Mouse (Mus musculus) ovary, adult 10 weeks (tissue): Measurements from ENCODE around the gene Caskin1. TPM values are rescaled to one million over a fixed set of nuclear protein-coding genes. Genes with fewer than 3 reads are reported as not detected.

Experiments
- polyA plus RNA-seq: library from polyadenylated mRNA; stranded (reverse); fragments of 350-450 nt; fragmentation: Illumina TruSeq; extraction: RNeasy Lipid Tissue Mini Kit (QIAGEN cat#74804); gene quantifications from one replicate; pipeline ENCODE4 v1.2.3, GENCODE M21; 2014

Gene Caskin1
- polyA plus RNA-seq = 0.80 TPM

DNA sequence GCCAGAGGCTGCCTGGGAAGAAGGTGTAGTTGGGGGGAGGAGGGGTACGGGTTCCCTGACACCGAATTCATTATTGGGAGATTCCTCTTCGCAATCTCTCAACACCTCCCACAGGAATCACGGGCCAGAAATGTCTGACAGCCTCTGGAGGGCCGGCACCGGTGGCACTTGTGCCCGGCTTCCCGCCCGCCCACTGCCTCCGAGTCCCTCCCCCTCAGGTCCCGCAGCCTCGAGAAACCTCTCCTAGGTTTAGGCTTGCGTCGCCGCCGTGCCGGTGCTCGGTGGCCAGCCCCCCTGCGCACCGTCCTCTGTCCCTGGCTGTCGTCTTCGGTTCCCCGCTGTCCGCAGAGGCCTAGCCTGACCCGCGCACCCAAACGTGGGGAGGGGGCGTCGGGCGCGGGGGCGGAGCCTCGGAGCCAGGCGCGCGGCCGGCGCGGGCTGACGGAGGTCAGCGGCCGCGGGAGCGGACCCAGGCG lies at the start of gene Caskin1:
Caskin1 (plus strand) TSS at position 416 of the 476 bp plus-strand sequence.

DNA sequence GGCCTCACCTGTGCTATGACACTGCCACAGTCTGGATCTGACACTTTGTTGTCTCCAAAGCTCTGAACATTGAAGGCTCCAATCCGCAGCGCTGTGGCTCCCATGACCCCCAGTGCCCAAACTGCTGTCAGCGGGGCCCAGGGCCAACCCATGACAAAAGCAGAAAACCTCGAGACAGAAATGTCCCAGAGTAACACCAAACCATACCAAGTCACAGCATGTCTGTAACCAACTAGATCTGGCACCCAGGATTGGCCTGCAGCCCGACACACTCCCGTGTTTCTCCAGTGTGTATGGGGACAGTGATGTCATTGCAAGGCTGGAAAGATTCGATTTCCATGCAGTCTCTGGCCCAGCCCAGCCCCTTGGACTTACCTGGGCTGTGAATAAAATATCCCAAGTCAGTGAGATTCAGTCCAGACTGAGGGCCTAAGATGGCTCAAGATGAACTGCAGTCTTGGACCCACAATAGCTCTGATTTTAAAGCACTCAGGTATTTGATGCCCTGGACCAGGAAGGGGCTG lies 45.7 kb upstream of the Caskin1 start, which contains the start of gene Dnase1l2:
Dnase1l2 (minus strand) TSS at position 474 of the 524 bp plus-strand sequence.

DNA sequence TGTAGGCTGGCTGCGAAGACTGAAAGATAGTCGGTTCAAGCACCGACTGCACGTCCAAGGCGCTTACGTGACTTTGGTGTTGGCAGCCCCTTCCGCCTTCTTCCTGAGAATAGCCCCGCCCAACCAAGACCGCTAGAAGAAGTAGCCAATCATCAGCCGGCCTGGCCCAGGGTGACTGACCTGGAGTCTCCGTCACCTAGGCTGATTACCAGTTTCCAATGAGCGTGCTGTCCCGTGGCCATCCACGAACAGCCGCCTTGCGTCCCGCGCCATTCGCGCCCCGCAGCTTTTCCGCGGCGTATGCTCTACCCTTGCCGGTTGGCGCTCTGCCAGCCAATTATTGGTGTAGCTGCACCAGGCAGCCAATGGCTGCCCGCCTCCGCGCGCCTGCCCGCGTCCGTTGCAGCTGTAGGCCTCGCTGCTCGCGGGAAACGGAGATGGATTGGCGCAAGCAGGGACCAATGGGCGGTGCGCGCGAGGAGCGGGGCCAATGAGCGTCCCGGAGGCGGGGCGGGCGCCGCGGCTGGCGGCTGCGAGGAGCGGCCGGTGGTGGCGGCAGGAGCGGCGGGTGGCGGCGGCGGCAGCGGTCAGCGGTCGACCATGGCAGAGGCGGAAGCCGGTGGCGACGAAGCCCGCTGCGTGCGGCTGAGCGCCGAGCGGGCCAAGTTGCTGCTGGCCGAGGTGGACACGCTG lies 18.3 kb upstream of the Caskin1 start, which contains the start of the genes E4f1 and Pgp:
E4f1 (minus strand) TSS at position 404 of the 693 bp plus-strand sequence.
Pgp (plus strand) TSS at position 483 of the 693 bp plus-strand sequence.

DNA sequence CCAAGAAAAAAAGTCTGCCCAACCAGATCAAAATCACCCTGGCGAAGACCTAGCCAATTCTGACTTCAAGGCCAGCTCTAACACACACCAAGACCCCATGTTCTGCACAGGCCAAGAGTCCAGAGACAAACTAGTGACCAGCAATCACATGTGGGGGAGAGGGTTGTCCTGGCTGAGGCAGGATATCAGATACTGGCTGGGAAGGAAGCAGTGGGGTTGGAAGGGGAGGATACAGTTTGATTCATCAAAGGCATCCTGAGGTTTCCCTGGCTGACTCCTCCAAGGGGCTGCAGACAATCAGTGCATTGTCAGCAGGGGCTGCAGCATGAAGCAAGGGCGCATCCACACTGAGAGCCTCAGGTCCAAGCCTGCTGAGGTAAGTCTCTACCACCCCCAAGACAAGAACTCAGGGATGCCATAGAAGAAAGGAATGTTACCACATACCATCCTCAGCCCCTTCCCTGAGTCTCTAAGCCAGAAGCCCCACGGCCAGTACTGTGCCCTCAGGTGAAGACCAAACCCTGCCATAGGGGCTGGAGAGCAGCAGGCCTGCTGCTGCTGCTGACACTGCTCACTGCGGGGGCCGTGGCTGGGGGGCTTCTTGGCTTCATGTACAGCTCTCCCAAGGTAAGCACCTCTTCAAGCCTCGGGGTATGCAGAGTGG lies 14.7 kb upstream of the Caskin1 start, which contains the start of gene Bricd5:
Bricd5 (plus strand) TSS at position 273 of the 664 bp plus-strand sequence.

DNA sequence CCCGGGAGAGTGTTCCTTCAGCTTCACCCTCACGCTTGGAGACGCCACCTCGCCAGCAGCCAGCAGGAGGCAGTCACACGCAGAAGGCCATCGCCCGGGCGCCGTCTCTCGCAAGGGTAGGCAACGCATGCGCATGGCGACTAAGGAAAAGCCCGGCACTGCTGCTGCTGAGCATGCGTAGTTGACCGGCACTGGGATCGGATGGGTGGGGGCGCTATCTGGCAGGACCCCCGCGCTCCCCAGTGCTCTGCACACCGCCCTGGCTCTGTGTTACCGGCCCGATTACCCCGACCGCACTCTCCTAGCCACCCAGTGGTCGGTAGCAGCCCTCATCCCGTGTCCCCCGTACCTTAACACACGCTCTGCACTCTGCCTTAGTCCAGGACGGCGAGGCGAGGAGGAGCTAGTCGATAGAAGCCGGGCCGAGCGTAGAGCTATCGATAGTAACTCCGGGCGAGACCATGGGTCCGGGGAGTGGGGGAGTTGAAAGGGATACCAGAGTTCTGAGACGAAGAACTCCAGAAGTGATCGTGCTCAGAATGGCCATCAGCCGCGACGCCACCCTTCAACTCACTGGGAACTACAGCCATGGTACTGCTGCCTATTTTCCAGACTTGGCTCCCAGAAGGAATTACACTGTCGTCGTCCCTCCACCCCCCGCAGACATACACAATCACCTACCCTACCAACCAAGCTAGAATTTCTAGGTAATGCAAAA lies 9.6 kb upstream of the Caskin1 start, which contains the start of gene Mlst8:
Mlst8 (minus strand) TSS at position 416 of the 718 bp plus-strand sequence.

DNA sequence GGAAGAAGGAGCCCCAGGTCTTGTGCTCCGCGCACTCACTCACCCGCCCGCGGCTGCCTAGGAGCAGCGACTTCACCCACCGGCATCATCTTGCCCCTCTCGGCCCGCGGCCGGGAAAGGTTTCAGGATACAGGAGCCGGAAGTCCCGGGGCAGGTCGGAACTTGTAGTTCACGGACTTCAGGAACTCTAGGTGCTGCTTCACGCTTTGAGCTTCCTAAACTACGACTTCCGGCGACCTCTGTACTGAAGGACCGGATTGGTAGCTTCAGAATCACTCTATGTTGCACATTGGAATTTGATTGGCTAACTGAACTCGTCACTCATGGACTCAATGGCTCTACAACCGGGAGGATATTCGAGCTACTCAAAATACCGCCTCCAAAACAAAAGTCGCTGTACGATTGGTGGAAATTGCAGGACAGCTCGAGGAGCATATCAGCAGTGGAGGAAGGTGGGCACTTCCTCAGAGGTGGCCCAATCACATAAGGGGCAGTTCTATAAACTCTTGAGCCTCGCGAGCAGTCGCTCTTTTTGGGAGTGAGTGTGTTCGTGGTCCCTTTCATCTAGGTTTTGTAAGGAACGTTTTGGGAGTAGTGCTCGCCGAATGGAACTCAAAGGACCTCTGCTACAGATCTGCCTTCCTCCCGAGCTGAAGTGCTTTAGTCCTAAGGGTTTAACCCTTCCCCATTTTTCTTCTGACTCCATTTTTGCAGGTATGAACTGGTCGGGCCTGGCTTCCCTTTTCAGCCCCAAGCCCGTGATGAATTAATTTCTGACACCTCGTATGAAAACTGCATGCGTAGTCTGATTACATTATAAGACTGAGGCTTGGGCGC lies 39.5 kb downstream of the Caskin1 start, which contains the start of gene Traf7:
Traf7 (minus strand) TSS at position 216 of the 837 bp plus-strand sequence.

DNA sequence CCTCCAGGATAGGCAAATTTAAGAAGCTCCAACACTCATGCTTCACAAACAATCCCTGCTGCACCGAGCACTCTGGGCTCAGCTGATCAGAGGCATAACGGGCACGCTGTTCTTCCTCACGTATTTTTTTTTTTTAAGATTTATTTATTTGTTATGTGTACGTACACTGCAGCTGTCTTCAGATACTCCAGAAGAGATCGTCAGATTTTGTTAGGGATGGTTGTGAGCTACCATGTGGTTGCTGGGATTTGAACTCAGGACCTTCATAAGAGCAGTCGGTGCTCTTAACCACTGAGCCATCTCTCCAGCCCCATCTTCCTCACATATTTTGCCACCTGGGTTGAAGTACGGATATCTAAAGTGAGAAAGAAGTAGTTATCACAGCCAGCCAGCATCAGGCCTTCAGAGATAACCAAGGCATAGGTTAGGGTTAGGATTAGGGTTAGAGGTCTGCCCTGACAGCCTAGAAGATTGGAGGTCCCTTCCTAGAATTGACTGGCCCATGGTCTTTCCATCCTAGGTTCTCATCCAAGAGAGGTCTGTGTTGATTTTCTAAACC lies 45.8 kb downstream of the Caskin1 start, which contains the start of gene Rab26:
Rab26 (minus strand) TSS at position 51 of the 559 bp plus-strand sequence.

DNA sequence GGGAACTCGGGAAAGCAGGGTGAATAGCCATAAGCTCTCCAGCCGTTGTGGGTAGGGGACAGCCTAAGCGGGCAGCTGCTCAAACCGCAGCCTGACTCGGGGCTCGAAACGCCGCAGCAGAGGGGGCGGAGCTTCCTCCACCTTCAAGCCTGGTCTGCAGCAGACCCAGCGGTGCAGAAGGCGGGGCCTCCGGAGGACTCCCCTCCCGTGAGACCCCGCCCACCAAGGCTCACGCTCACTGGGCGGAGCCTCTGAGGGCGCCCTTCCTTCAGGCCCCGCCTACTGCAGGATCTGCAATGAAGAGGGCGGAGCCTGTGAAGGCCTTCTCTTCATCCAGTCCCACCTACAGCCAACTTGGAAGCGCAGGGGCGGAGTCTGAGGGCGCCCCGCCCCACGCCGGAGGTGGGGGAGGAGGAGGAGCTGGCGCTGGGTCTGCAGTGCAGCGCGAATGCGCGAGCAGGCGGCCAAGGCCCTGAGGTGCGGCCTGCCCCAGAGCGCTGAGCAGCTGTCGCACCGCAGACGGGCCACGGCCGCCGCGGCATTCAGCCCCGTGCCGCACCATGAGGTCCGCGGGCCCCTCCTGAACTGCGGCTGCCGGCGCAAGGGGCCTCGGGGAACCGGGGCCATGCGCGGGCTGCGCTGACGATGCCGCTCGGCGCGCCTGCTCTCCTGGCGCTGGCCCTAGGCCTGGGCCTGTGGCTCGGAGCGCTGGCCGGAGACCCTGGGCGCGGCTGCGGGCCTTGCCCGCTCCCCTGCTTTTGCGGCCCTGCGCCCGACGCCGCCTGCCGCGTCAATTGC lies 61.4 kb downstream of the Caskin1 start, which contains the start of gene Pkd1:
Pkd1 (plus strand) TSS at position 217 of the 798 bp plus-strand sequence.

Other genes with a start within 250 kb of the Caskin1 start
- gene Ccnf, start 237.1 kb upstream of the Caskin1 start, polyA plus RNA-seq = 5.2 TPM
- not detected for gene Abca17, start 137.5 kb upstream of the Caskin1 start, polyA plus RNA-seq
- gene Abca3, start 136.7 kb upstream of the Caskin1 start, polyA plus RNA-seq = 1.7 TPM
- 81.8 TPM for gene Rnps1, start 74.0 kb upstream of the Caskin1 start, polyA plus RNA-seq
- 15.1 TPM for gene Eci1, start 62.0 kb upstream of the Caskin1 start, polyA plus RNA-seq
- gene Dnase1l2, start 45.5 kb upstream of the Caskin1 start, polyA plus RNA-seq = not detected
- gene E4f1, start 18.3 kb upstream of the Caskin1 start, polyA plus RNA-seq = 0.46 TPM
- gene Pgp, start 18.2 kb upstream of the Caskin1 start, polyA plus RNA-seq = 29.5 TPM
- gene Bricd5, start 14.7 kb upstream of the Caskin1 start, polyA plus RNA-seq = not detected
- gene Mlst8, start 9.5 kb upstream of the Caskin1 start, polyA plus RNA-seq = 5.6 TPM
- gene Traf7, start 39.3 kb downstream of the Caskin1 start, polyA plus RNA-seq = 5.3 TPM
- not detected for gene Rab26, start 45.6 kb downstream of the Caskin1 start, polyA plus RNA-seq
- gene Pkd1, start 61.2 kb downstream of the Caskin1 start, polyA plus RNA-seq = 6.3 TPM
- gene Tsc2, start 144.0 kb downstream of the Caskin1 start, polyA plus RNA-seq = 15.9 TPM
- 0.34 TPM for gene Nthl1, start 144.1 kb downstream of the Caskin1 start, polyA plus RNA-seq
- 11.8 TPM for gene Slc9a3r2, start 161.7 kb downstream of the Caskin1 start, polyA plus RNA-seq
- not detected for gene Npw, start 169.9 kb downstream of the Caskin1 start, polyA plus RNA-seq
- gene Zfp598, start 181.1 kb downstream of the Caskin1 start, polyA plus RNA-seq = 0.68 TPM
- gene Syngr3, start 201.4 kb downstream of the Caskin1 start, polyA plus RNA-seq = 0.83 TPM
- 10.4 TPM for gene Gfer, start 207.6 kb downstream of the Caskin1 start, polyA plus RNA-seq
- 1.1 TPM for gene Noxo1, start 207.6 kb downstream of the Caskin1 start, polyA plus RNA-seq
- 0.31 TPM for gene Tbl3, start 219.1 kb downstream of the Caskin1 start, polyA plus RNA-seq
- gene Rnf151, start 229.5 kb downstream of the Caskin1 start, polyA plus RNA-seq = not detected
- 771 TPM for gene Rps2, start 229.5 kb downstream of the Caskin1 start, polyA plus RNA-seq
- gene Ndufb10, start 235.9 kb downstream of the Caskin1 start, polyA plus RNA-seq = 52.5 TPM
- not detected for gene Rpl3l, start 239.2 kb downstream of the Caskin1 start, polyA plus RNA-seq
- 1.2 TPM for gene Msrb1, start 248.0 kb downstream of the Caskin1 start, polyA plus RNA-seq